Mouse (Mus musculus) midbrain, embryonic 11.5 days (tissue): ENCODE results near the gene Fam189a1. TPM values are rescaled to one million over a fixed set of nuclear protein-coding genes. Genes with fewer than 3 reads are reported as not detected.
A peak's percentile ranks its signal among the peaks of the same experiment; 100 is the strongest.

Experiments used
- ATAC-seq: fragments of 200-750 bp; cut with Nextera tagmentation; 2 replicates; pipeline ENCODE4 v1.8.0; 2017; ENCODE audit warnings: moderate TSS enrichment, moderate library complexity; ENCODE audit not compliant: low FRiP score
- DNase-seq: peaks from one replicate; pipeline ENCODE4 v3.0.0; 2015; ENCODE audit warnings: low spot score; ENCODE audit errors: missing footprints
- H3K27ac ChIP-seq: fragments of 300-500 bp; sonication (generic); 2 replicates; pipeline ENCODE4 v1.5.1; 2014; ENCODE audit warnings: low read depth, low read length
- H3K27me3 ChIP-seq: fragments of 300-500 bp; sonication (generic); 2 replicates; pipeline ENCODE4 v1.6.1; 2014; ENCODE audit warnings: mild to moderate bottlenecking, low read length, moderate library complexity, mixed read lengths; ENCODE audit not compliant: control insufficient read depth, insufficient read depth
- H3K36me3 ChIP-seq: fragments of 300-500 bp; sonication (generic); 2 replicates; pipeline ENCODE4 v1.6.1; 2014; ENCODE audit warnings: mild to moderate bottlenecking, low read length, moderate library complexity, mixed read lengths; ENCODE audit not compliant: control insufficient read depth, insufficient read depth
- H3K4me1 ChIP-seq: fragments of 300-500 bp; sonication (generic); 2 replicates; pipeline ENCODE4 v1.6.1; 2014; ENCODE audit warnings: low read length; ENCODE audit not compliant: control insufficient read depth, insufficient read depth
- H3K4me2 ChIP-seq: fragments of 300-500 bp; sonication (generic); 2 replicates; pipeline ENCODE4 v1.6.1; 2014; ENCODE audit warnings: mild to moderate bottlenecking, moderate library complexity
- H3K4me3 ChIP-seq: fragments of 300-500 bp; sonication (generic); 2 replicates; pipeline ENCODE4 v1.5.1; 2014; ENCODE audit warnings: low read depth, low read length
- H3K9ac ChIP-seq: fragments of 300-500 bp; sonication (generic); 2 replicates; pipeline ENCODE4 v1.6.1; 2014; ENCODE audit warnings: low read length
- H3K9me3 ChIP-seq: fragments of 300-500 bp; sonication (generic); 2 replicates; pipeline ENCODE4 v1.6.1; 2016; ENCODE audit warnings: low read length; ENCODE audit not compliant: control insufficient read depth
- WGBS: fragments of 180-500 bp; shearing (Covaris S2); extraction: QIAGEN DNeasy Blood & Tissue Kit; methylation state at CpG from one replicate; pipeline ENCODE4 v1.1.7; 2014; 5-methylcytosine and 5-hydroxymethylcytosine counted together
- polyA plus RNA-seq: library from polyadenylated mRNA; unstranded; fragments of >200 nt; fragmentation: Nextera tagmentation; extraction: Ambion mirVana; gene quantifications from 2 replicates; pipeline ENCODE4 v1.2.1, GENCODE M21; 2014

The Fam189a1 gene
- polyA plus RNA-seq, 1 experiment from 2014 or later = 3.4 TPM

DNA sequence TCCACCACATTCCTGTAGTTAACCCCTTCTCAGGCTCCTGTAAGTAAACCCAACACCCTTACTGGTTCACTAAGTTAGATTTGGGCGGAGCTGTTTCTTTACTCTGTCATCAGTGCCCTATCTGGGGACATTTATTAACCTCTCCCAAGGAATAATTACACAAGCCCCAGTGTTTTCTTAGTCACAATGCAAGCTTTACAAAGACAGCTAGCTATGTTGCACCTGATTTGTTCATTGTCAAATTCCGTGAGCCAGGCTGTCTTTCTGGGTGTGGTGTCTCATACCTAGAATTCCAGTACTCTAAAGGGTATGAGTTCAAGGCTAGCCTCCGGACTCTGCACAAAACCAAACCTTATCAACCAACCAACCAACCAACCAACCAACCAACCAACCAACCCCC lies 250.9 kb downstream of the Fam189a1 start:
- Histone ChIP-seq H3K9ac (no peak overlapping the region), H3K4me3 (no peak overlapping the region), H3K27ac (no peak overlapping the region), H3K4me2 (no peak overlapping the region), H3K4me1 (no peaks in the 10 kb centered on the region), H3K9me3 (peaks cover 3% of the 10 kb centered on the region; the same call in 1 of the 2 replicates), H3K36me3 (no peaks in the 10 kb centered on the region), H3K27me3 (no peaks in the 10 kb centered on the region)
- no peak for DNase-seq
- WGBS = 80% methylated on average over 3 of the region's 3 CpGs
- ATAC-seq = no peak

DNA sequence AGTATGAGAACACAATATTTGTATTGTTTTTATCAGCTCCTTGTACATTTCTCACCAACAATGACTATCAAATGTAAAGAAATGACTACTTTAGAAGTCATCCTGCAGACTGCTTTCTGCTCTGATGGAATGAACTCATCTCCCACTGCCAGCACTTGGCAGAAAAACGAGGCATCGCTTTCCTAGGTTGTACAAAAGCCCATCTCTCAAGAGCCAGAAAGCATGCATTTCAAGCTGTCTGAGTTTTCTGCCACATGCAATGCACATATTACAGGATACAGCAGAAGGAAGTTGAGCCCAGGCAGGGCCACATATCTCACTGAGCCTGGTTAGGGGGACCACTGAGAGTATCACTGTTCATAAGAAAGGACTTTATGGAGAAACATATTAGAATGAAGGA lies 256.1 kb downstream of the Fam189a1 start:
- WGBS = 90% methylated on average over 2 of the region's 2 CpGs
- ATAC-seq (no peak), DNase-seq (no peak)
- Histone ChIP-seq H3K4me1 (no peaks in the 10 kb centered on the region; the same call in 1 of the 2 replicates), H3K9me3 (no peaks in the 10 kb centered on the region), H3K27ac (no peak overlapping the region), H3K9ac (no peak overlapping the region), H3K36me3 (no peaks in the 10 kb centered on the region), H3K27me3 (no peaks in the 10 kb centered on the region), H3K4me3 (no peak overlapping the region), H3K4me2 (no peak overlapping the region)

GRCm38 (mm10) chr7:64896587-64896986 lies 259.8 kb downstream of the Fam189a1 start:
- Histone ChIP-seq H3K4me1 (no peaks in the 10 kb centered on the region; the same call in 1 of the 2 replicates), H3K27me3 (no peaks in the 10 kb centered on the region), H3K9ac (no peak overlapping the region), H3K4me2 (no peak overlapping the region), H3K27ac (no peak overlapping the region), H3K36me3 (no peaks in the 10 kb centered on the region), H3K4me3 (no peak overlapping the region), H3K9me3 (no peaks in the 10 kb centered on the region)
- no peak for ATAC-seq
- 88% methylated on average over 6 of the region's 6 CpGs for WGBS
- no peak for DNase-seq

DNA sequence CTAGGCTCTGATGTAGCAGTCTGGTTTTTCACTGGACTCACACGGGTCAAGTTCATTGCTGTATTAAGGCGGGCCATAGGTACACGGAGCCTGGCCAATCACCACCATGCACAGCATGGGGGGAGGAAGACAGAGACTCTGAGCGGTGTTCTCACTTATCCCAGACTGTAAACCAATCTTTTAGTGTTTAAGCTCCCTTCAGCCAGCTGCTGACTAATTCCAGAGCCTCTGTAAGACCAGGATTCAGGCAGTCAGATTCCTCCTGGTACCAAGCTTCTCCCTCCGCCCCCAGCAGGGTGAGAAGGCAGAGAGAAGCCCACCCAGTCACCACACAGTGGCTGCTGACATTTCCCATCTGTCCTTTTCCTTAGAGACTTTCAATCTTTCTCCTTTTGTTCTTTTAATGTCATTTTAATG lies 260.7 kb downstream of the Fam189a1 start:
- Histone ChIP-seq H3K4me1 (no peaks in the 10 kb centered on the region; the same call in 1 of the 2 replicates), H3K36me3 (no peaks in the 10 kb centered on the region), H3K9ac (no peak overlapping the region), H3K27me3 (no peaks in the 10 kb centered on the region), H3K4me3 (no peak overlapping the region), H3K9me3 (no peaks in the 10 kb centered on the region), H3K27ac (no peak overlapping the region), H3K4me2 (no peak overlapping the region)
- ATAC-seq = peak; percentile 57; the same call in 1 of the 2 replicates
- peak; percentile 85 for DNase-seq
- WGBS = 51% methylated on average over 5 of the region's 5 CpGs

GRCm38 (mm10) chr7:64891139-64891538 lies 265.2 kb downstream of the Fam189a1 start:
- no peaks in the 10 kb centered on the region for H3K36me3 ChIP-seq
- H3K27ac ChIP-seq = no peak overlapping the region
- DNase-seq = no peak
- 78% methylated on average over 3 of the region's 3 CpGs for WGBS
- no peaks in the 10 kb centered on the region; the same call in 1 of the 2 replicates for H3K4me1 ChIP-seq
- H3K9ac ChIP-seq = no peak overlapping the region
- H3K9me3 ChIP-seq = no peaks in the 10 kb centered on the region
- no peak overlapping the region for H3K4me2 ChIP-seq
- H3K27me3 ChIP-seq = no peaks in the 10 kb centered on the region
- no peak overlapping the region for H3K4me3 ChIP-seq
- no peak for ATAC-seq

DNA sequence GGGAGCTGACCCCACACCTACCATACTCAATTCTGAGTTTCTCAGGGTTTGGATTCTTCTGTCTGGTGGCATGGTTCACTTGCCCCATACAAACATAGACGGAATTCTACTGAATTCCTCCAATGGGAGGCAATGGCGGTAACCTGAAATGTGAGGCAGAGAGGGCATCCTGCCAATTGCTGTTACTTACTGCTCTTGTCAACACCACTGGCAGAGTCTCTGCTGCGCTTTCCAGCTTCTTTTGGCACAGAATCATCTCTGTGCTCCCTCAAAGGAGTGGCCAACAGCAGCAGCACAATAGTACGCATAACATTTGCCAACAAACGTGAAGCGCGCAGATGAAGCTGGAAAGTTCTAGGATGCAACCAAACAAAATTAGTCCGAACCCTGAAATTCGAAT lies 266.5 kb downstream of the Fam189a1 start:
- Histone ChIP-seq H3K36me3 (no peaks in the 10 kb centered on the region), H3K27ac (no peak overlapping the region), H3K4me2 (no peak overlapping the region), H3K9me3 (no peaks in the 10 kb centered on the region), H3K27me3 (no peaks in the 10 kb centered on the region), H3K4me1 (no peaks in the 10 kb centered on the region), H3K9ac (no peak overlapping the region), H3K4me3 (no peak overlapping the region)
- DNase-seq = no peak
- 96% methylated on average over 9 of the region's 9 CpGs for WGBS
- ATAC-seq = no peak

GRCm38 (mm10) chr7:64884187-64884862 lies 272.0 kb downstream of the Fam189a1 start:
- no peak for DNase-seq
- 79% methylated on average over 11 of the region's 11 CpGs for WGBS
- Histone ChIP-seq H3K9me3 (no peaks in the 10 kb centered on the region), H3K27ac (no peak overlapping the region), H3K9ac (no peak overlapping the region), H3K4me3 (no peak overlapping the region), H3K27me3 (no peaks in the 10 kb centered on the region), H3K36me3 (no peaks in the 10 kb centered on the region), H3K4me1 (no peaks in the 10 kb centered on the region), H3K4me2 (no peak overlapping the region)
- no peak for ATAC-seq

DNA sequence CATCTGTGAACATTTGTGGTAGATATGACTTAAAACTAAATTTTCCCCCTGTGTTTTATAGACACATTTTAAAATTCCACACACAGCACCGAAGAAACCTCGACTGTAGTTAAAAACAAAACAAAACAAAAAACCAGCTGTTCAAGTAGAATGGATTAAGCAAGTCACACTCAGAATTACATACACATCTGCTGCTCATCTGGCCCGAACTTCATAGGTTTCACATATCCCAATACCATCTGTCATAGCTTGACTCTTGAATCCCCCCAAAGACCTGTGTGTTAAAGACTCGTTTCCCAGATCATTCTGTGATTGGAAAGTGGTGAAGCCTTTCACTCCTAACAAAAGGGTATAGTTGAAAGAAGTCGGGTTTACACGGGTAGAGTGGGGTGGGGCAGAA lies 274.1 kb downstream of the Fam189a1 start:
- Histone ChIP-seq H3K4me3 (no peak overlapping the region), H3K4me1 (no peaks in the 10 kb centered on the region), H3K9ac (no peak overlapping the region), H3K27me3 (no peaks in the 10 kb centered on the region), H3K4me2 (no peak overlapping the region), H3K36me3 (no peaks in the 10 kb centered on the region), H3K9me3 (no peaks in the 10 kb centered on the region), H3K27ac (no peak overlapping the region)
- ATAC-seq (no peak), DNase-seq (no peak)
- WGBS = 79% methylated on average over 6 of the region's 6 CpGs

- Histone ChIP-seq H3K9ac (no peak overlapping the region), H3K4me3 (no peak overlapping the region), H3K4me2 (no peak overlapping the region), H3K27ac (no peak overlapping the region), H3K4me1 (no peaks in the 10 kb centered on the region), H3K9me3 (no peaks in the 10 kb centered on the region), H3K36me3 (no peaks in the 10 kb centered on the region), H3K27me3 (no peaks in the 10 kb centered on the region)
- no peak for ATAC-seq
- DNase-seq = no peak
- WGBS = 77% methylated on average over 7 of the region's 7 CpGs
Observed at GRCm38 (mm10) chr7:64881387-64881786, 275.0 kb downstream of the Fam189a1 start.
